In genomic region chr13:37510511-37510910, GRCm38 (mm10) we compare ENCODE assay signal across 20 mouse cellular contexts.
A peak's percentile ranks its signal among the peaks of the same experiment; 100 is the strongest.
DNase-seq lines count a peak whose midpoint lies in the region; ATAC-seq and TF ChIP-seq lines count a peak whose summit lies in the region.
"Had no signal": no experiment of that assay in that cellular context is flagged by ENCODE, and none has a peak within 500 bp of the region (broad histone marks: within the 10 kb centered on the region; RNA-seq: fewer than 3 reads in every experiment).

No protein-coding gene starts in this region.

- DNase-seq in forebrain, embryonic 10.5 days (ENCODE audit: extremely low spot score, low spot score) = no peak
- peak; percentile 68 for DNase-seq in retina, postnatal 1 day
- no peak for DNase-seq in retina, embryonic 14.5 days (ENCODE audit: low spot score)
- DNase-seq: cerebellum, adult 11 months; cerebellum, postnatal 36 days; kidney, adult 8-10 months; kidney, postnatal 4 days had no signal

- peaks cover 19% of the 10 kb centered on the region; the same call in 1 of the 2 replicates for H3K27me3 ChIP-seq in forebrain, embryonic 10.5 days (ENCODE audit: poor library complexity, severe bottlenecking)
- no peaks in the 10 kb centered on the region for H3K27me3 ChIP-seq in forebrain, embryonic 13.5 days
- no peaks in the 10 kb centered on the region for H3K27me3 ChIP-seq in intestine, embryonic 15.5 days (replicated peaks)
- no peaks in the 10 kb centered on the region for H3K27me3 ChIP-seq in intestine, embryonic 16.5 days (replicated peaks; ENCODE audit: control insufficient read depth, insufficient read depth, low read length)
- no peaks in the 10 kb centered on the region for H3K27me3 ChIP-seq in small intestine, adult 2 months (ENCODE audit: control insufficient read depth, insufficient read depth, low read length)
- H3K27me3 ChIP-seq: CH12.LX; hindbrain, embryonic 15.5 days; limb, embryonic 15.5 days; megakaryocyte, embryonic 14.5 days; Patski had no signal

- no peak for TF ChIP-seq POLR2A in small intestine, adult 2 months (IDR thresholded peaks at IDR 0.05; ENCODE audit: low read depth, low read length)

- no peak for TF ChIP-seq CTCF in small intestine, adult 2 months (IDR thresholded peaks at IDR 0.05; ENCODE audit: extremely low read depth, insufficient read length, insufficient replicate concordance, low read depth, low read length)

- H3K4me2 ChIP-seq in forebrain, embryonic 13.5 days = no peak overlapping the region
- H3K4me2 ChIP-seq in intestine, embryonic 15.5 days (replicated peaks) = no peak overlapping the region
- no peak overlapping the region for H3K4me2 ChIP-seq in intestine, embryonic 16.5 days (ENCODE audit: low read depth, low read length)
- H3K4me2 ChIP-seq: hindbrain, embryonic 15.5 days; limb, embryonic 15.5 days had no signal

- no peaks in the 10 kb centered on the region for H3K36me3 ChIP-seq in forebrain, embryonic 10.5 days (replicated peaks)
- no peaks in the 10 kb centered on the region for H3K36me3 ChIP-seq in forebrain, embryonic 13.5 days (ENCODE audit: poor library complexity, severe bottlenecking)
- no peaks in the 10 kb centered on the region for H3K36me3 ChIP-seq in intestine, embryonic 15.5 days
- no peaks in the 10 kb centered on the region for H3K36me3 ChIP-seq in intestine, embryonic 16.5 days (ENCODE audit: control insufficient read depth, insufficient read depth, low read length)
- no peaks in the 10 kb centered on the region for H3K36me3 ChIP-seq in small intestine, adult 2 months (ENCODE audit: control insufficient read depth, insufficient read depth, low read length)
- H3K36me3 ChIP-seq: hindbrain, embryonic 15.5 days; limb, embryonic 15.5 days had no signal

- H3K27ac ChIP-seq in forebrain, embryonic 10.5 days = peak overlapping the region; percentile 40; the same call in 1 of the 2 replicates
- no peak overlapping the region for H3K27ac ChIP-seq in forebrain, embryonic 13.5 days
- 0 out of 2 replicates have a peak overlapping the region, but pooled peaks have one; percentile 87 for H3K27ac ChIP-seq in intestine, embryonic 15.5 days
- H3K27ac ChIP-seq in intestine, embryonic 16.5 days (ENCODE audit: low read length) = no peak overlapping the region
- peak overlapping the region; percentile 47 for H3K27ac ChIP-seq in small intestine, adult 2 months (ENCODE audit: insufficient read depth, low read depth, low read length)
- H3K27ac ChIP-seq: hindbrain, embryonic 15.5 days; left cerebral cortex, adult 2 months had no signal

- WGBS in forebrain, embryonic 10.5 days = 87% methylated on average over 6 of the region's 6 CpGs
- 80% methylated on average over 6 of the region's 6 CpGs for WGBS in forebrain, embryonic 13.5 days
- WGBS in intestine, embryonic 15.5 days = 84% methylated on average over 6 of the region's 6 CpGs
- 85% methylated on average over 6 of the region's 6 CpGs for WGBS in intestine, embryonic 16.5 days
- WGBS in small intestine, adult 2 months = 49% methylated on average over 6 of the region's 6 CpGs

- peaks cover 61% of the 10 kb centered on the region for H3K4me1 ChIP-seq in forebrain, embryonic 10.5 days
- H3K4me1 ChIP-seq in forebrain, embryonic 13.5 days = peaks cover 36% of the 10 kb centered on the region
- peaks cover 58% of the 10 kb centered on the region for H3K4me1 ChIP-seq in intestine, embryonic 15.5 days (replicated peaks)
- peaks cover 44% of the 10 kb centered on the region for H3K4me1 ChIP-seq in intestine, embryonic 16.5 days (ENCODE audit: control insufficient read depth, insufficient read depth, low read length)
- peaks cover 42% of the 10 kb centered on the region for H3K4me1 ChIP-seq in small intestine, adult 2 months (ENCODE audit: control insufficient read depth, insufficient read depth, insufficient read length, low read length)

- no peaks in the 10 kb centered on the region for H3K9me3 ChIP-seq in forebrain, embryonic 10.5 days
- H3K9me3 ChIP-seq in forebrain, embryonic 13.5 days (replicated peaks) = no peaks in the 10 kb centered on the region
- H3K9me3 ChIP-seq in intestine, embryonic 15.5 days = no peaks in the 10 kb centered on the region
- no peaks in the 10 kb centered on the region for H3K9me3 ChIP-seq in intestine, embryonic 16.5 days (ENCODE audit: control insufficient read depth, low read length)
- H3K9me3 ChIP-seq: hindbrain, embryonic 15.5 days; limb, embryonic 15.5 days; megakaryocyte, embryonic 14.5 days had no signal

- H3K4me3 ChIP-seq in forebrain, embryonic 10.5 days = no peak overlapping the region
- no peak overlapping the region for H3K4me3 ChIP-seq in forebrain, embryonic 13.5 days
- no peak overlapping the region for H3K4me3 ChIP-seq in intestine, embryonic 15.5 days (replicated peaks)
- no peak overlapping the region for H3K4me3 ChIP-seq in intestine, embryonic 16.5 days (ENCODE audit: low read length)
- H3K4me3 ChIP-seq in small intestine, adult 2 months (ENCODE audit: low read depth, low read length) = no peak overlapping the region
- H3K4me3 ChIP-seq: hindbrain, embryonic 15.5 days; left cerebral cortex, adult 2 months; limb, embryonic 15.5 days; myocyte had no signal

- H3K9ac ChIP-seq in forebrain, embryonic 13.5 days = no peak overlapping the region
- H3K9ac ChIP-seq in intestine, embryonic 15.5 days = no peak overlapping the region
- no peak overlapping the region for H3K9ac ChIP-seq in intestine, embryonic 16.5 days (ENCODE audit: low read depth, low read length)
- H3K9ac ChIP-seq: hindbrain, embryonic 15.5 days; limb, embryonic 15.5 days had no signal

- ATAC-seq in forebrain, embryonic 13.5 days = no peak
- no peak for ATAC-seq in intestine, embryonic 15.5 days
- no peak for ATAC-seq in intestine, embryonic 16.5 days
- no peak for ATAC-seq in megakaryocyte, adult 5-6 weeks (ENCODE audit: poor library complexity, severe bottlenecking)
- ATAC-seq: forebrain, embryonic 14.5 days; Patski had no signal

Comparison
In these comparisons a context has a peak if more than half of its experiments do, and no peak if none do; other contexts are left out.
1. H3K27ac ChIP-seq: peak in forebrain, embryonic 10.5 days (single experiment), intestine, embryonic 15.5 days (single experiment) and small intestine, adult 2 months (single experiment); none in forebrain, embryonic 13.5 days (single experiment) and intestine, embryonic 16.5 days (single experiment).